Comparison of ENCODE assay signal across 33 mouse cellular contexts in genomic region chr2:144337701-144338100, GRCm38 (mm10). TPM values are rescaled to one million over a fixed set of nuclear protein-coding genes. Genes with fewer than 3 reads are reported as not detected.
A peak's percentile ranks its signal among the peaks of the same experiment; 100 is the strongest.
DNase-seq lines count a peak whose midpoint lies in the region; ATAC-seq and TF ChIP-seq lines count a peak whose summit lies in the region.
"Had no signal": no experiment of that assay in that cellular context is flagged by ENCODE, and none has a peak within 500 bp of the region (broad histone marks: within the 10 kb centered on the region; RNA-seq: fewer than 3 reads in every experiment).

No protein-coding gene starts in this region.

- H3K27me3 ChIP-seq in intestine, postnatal 0 days (replicated peaks; ENCODE audit: control insufficient read depth, insufficient read depth, low read length) = peaks cover 4% of the 10 kb centered on the region; the same call in 1 of the 2 replicates
- H3K27me3 ChIP-seq in intestine, embryonic 15.5 days (replicated peaks) = peaks cover 8% of the 10 kb centered on the region
- H3K27me3 ChIP-seq in CH12.LX (replicated peaks) = no peaks in the 10 kb centered on the region
- peaks cover 31% of the 10 kb centered on the region for H3K27me3 ChIP-seq in forebrain, embryonic 15.5 days

- no peak overlapping the region for H3K9ac ChIP-seq in intestine, postnatal 0 days (ENCODE audit: low read depth, low read length)
- no peak overlapping the region for H3K9ac ChIP-seq in intestine, embryonic 15.5 days
- H3K9ac ChIP-seq in CH12.LX (ENCODE audit: insufficient read depth, low read depth) = peak overlapping the region; percentile 91
- H3K9ac ChIP-seq in forebrain, embryonic 15.5 days (replicated peaks) = no peak overlapping the region
- H3K9ac ChIP-seq: heart, embryonic 15.5 days; hindbrain, embryonic 14.5 days; kidney, embryonic 15.5 days; limb, embryonic 13.5 days; liver, embryonic 13.5 days; lung, embryonic 15.5 days; midbrain, embryonic 15.5 days; neural tube, embryonic 15.5 days had no signal

- no peak overlapping the region for H3K4me3 ChIP-seq in intestine, postnatal 0 days (ENCODE audit: low read depth, low read length)
- H3K4me3 ChIP-seq in intestine, embryonic 15.5 days (replicated peaks) = no peak overlapping the region
- H3K4me3 ChIP-seq in CH12.LX (replicated peaks in 1 of 3; ENCODE audit: low read depth in 2 of 3, low read length in 2 of 3, poor library complexity in 1 of 3) = peak overlapping the region; percentile 58 to 70 (median 60)
- no peak overlapping the region for H3K4me3 ChIP-seq in forebrain, embryonic 15.5 days
- H3K4me3 ChIP-seq: heart, embryonic 10.5 days; heart, embryonic 15.5 days; kidney, embryonic 15.5 days; left cerebral cortex, adult 2 months; limb, embryonic 13.5 days; liver, embryonic 13.5 days; lung, embryonic 15.5 days; midbrain, embryonic 10.5 days; midbrain, embryonic 15.5 days; neural tube, embryonic 15.5 days had no signal

- in situ Hi-C loops in CH12.LX (cut with MboI; ENCODE audit: low pct_ligation_motif_present, low pct_unique_long_range_greater_than_20kb, low sequenced_read_pairs) = no loop called here

- H3K36me3 ChIP-seq in intestine, postnatal 0 days (ENCODE audit: control insufficient read depth, insufficient read depth) = no peaks in the 10 kb centered on the region
- H3K36me3 ChIP-seq in intestine, embryonic 15.5 days = no peaks in the 10 kb centered on the region
- peaks cover 3 to 22% of the 10 kb centered on the region in 2 experiments for H3K36me3 ChIP-seq in CH12.LX (replicated peaks in 1 of 2; ENCODE audit: control insufficient read depth in 1 of 2, insufficient read depth in 1 of 2, low read length in 1 of 2)
- H3K36me3 ChIP-seq in forebrain, embryonic 15.5 days = no peaks in the 10 kb centered on the region
- H3K36me3 ChIP-seq: heart, embryonic 10.5 days; heart, embryonic 15.5 days; kidney, embryonic 15.5 days; limb, embryonic 13.5 days; liver, embryonic 13.5 days; lung, embryonic 15.5 days; midbrain, embryonic 10.5 days; midbrain, embryonic 15.5 days; neural tube, embryonic 15.5 days had no signal

- no peaks in the 10 kb centered on the region for H3K9me3 ChIP-seq in intestine, postnatal 0 days (ENCODE audit: control insufficient read depth)
- H3K9me3 ChIP-seq in intestine, embryonic 15.5 days = no peaks in the 10 kb centered on the region
- no peaks in the 10 kb centered on the region for H3K9me3 ChIP-seq in CH12.LX (replicated peaks; ENCODE audit: low read length)
- no peaks in the 10 kb centered on the region for H3K9me3 ChIP-seq in forebrain, embryonic 15.5 days
- H3K9me3 ChIP-seq: heart, embryonic 10.5 days; heart, embryonic 15.5 days; kidney, embryonic 15.5 days; limb, embryonic 13.5 days; liver, embryonic 13.5 days; lung, embryonic 15.5 days; midbrain, embryonic 10.5 days; midbrain, embryonic 15.5 days; neural tube, embryonic 15.5 days had no signal

- no peak for TF ChIP-seq EP300 in CH12.LX (IDR thresholded peaks at IDR 0.05; ENCODE audit: low read length)

- 0 out of 2 replicates have a peak overlapping the region, but pooled peaks have one; percentile 13 for H3K4me2 ChIP-seq in intestine, postnatal 0 days (replicated peaks; ENCODE audit: low read depth)
- H3K4me2 ChIP-seq in intestine, embryonic 15.5 days (replicated peaks) = no peak overlapping the region
- peak overlapping the region; percentile 65 for H3K4me2 ChIP-seq in CH12.LX (ENCODE audit: insufficient read depth, low read depth, poor library complexity, severe bottlenecking)
- no peak overlapping the region for H3K4me2 ChIP-seq in forebrain, embryonic 15.5 days (replicated peaks)
- H3K4me2 ChIP-seq: heart, embryonic 15.5 days; hindbrain, embryonic 14.5 days; kidney, embryonic 15.5 days; limb, embryonic 13.5 days; liver, embryonic 13.5 days; lung, embryonic 15.5 days; midbrain, embryonic 15.5 days; neural tube, embryonic 15.5 days had no signal

- peak overlapping the region; percentile 10; the same call in 1 of the 2 replicates for H3K27ac ChIP-seq in intestine, postnatal 0 days (ENCODE audit: low read depth, low read length)
- no peak overlapping the region for H3K27ac ChIP-seq in intestine, embryonic 15.5 days
- 0 out of 2 replicates have a peak overlapping the region, but pooled peaks have one; percentile 24 for H3K27ac ChIP-seq in CH12.LX (ENCODE audit: insufficient read depth, low read depth)
- H3K27ac ChIP-seq in forebrain, embryonic 15.5 days (replicated peaks) = no peak overlapping the region
- H3K27ac ChIP-seq: heart, embryonic 10.5 days; heart, embryonic 15.5 days; hindbrain, embryonic 14.5 days; kidney, embryonic 15.5 days; left cerebral cortex, adult 2 months; limb, embryonic 13.5 days; liver, embryonic 13.5 days; lung, embryonic 15.5 days; midbrain, embryonic 10.5 days; midbrain, embryonic 15.5 days; neural tube, embryonic 15.5 days had no signal

- dilution Hi-C loops in CH12.LX (cut with MboI; ENCODE audit: extremely low pct_ligation_motif_present, extremely low pct_unique_long_range_greater_than_20kb, low sequenced_read_pairs) = no loop called here

- H3K4me1 ChIP-seq in intestine, postnatal 0 days (replicated peaks; ENCODE audit: control insufficient read depth, insufficient read depth, low read length) = peaks cover 6% of the 10 kb centered on the region; the same call in 1 of the 2 replicates
- H3K4me1 ChIP-seq in intestine, embryonic 15.5 days (replicated peaks) = peaks cover 6% of the 10 kb centered on the region
- H3K4me1 ChIP-seq in CH12.LX (ENCODE audit: control insufficient read depth in 1 of 2, insufficient read depth in 2 of 2) = peaks cover 4 to 21% of the 10 kb centered on the region in 2 experiments
- peaks cover 8% of the 10 kb centered on the region for H3K4me1 ChIP-seq in forebrain, embryonic 15.5 days
- H3K4me1 ChIP-seq: liver, embryonic 13.5 days had no signal

- DNase-seq in CH12.LX (ENCODE audit: extremely low read depth) = peak; percentile 39
- DNase-seq: adrenal gland, adult 2 months; adrenal gland, postnatal 36 days; cerebellum, adult 2 months; cerebellum, postnatal 14 days; kidney, adult 18-20 months; kidney, postnatal 25 days; liver, embryonic 13.5 days; lung, postnatal 36 days; thymus, adult 2 months; thymus, postnatal 36 days had no signal

- no peak for TF ChIP-seq RAD21 in CH12.LX (IDR thresholded peaks at IDR 0.05; ENCODE audit: low read depth, low read length)

- no peaks in the 10 kb centered on the region for H3K79me2 ChIP-seq in CH12.LX (replicated peaks; ENCODE audit: control insufficient read depth, extremely low read depth, insufficient read depth, poor library complexity, severe bottlenecking)

- TF ChIP-seq POLR2A in CH12.LX (IDR thresholded peaks at IDR 0.05; ENCODE audit: low read depth, low read length) = no peak

- ATAC-seq in intestine, postnatal 0 days = no peak; the same call in 1 of the 2 replicates
- ATAC-seq in intestine, embryonic 15.5 days = no peak
- ATAC-seq in hematopoietic stem cell, adult 5-6 weeks (replicated peaks in 1 of 2; ENCODE audit: insufficient read depth in 1 of 2, low FRiP score in 2 of 2, low TSS enrichment in 1 of 2, low read depth in 1 of 2, poor library complexity in 2 of 2, severe bottlenecking in 2 of 2) = peak; percentile 56 to 58; a peak in 3 of 4 replicates
- ATAC-seq in neutrophil, adult 5-6 weeks (ENCODE audit: extremely low read depth, insufficient number of reproducible peaks, low FRiP score, poor library complexity, severe bottlenecking) = peak; percentile 56; the same call in 1 of the 2 replicates
- no peak for ATAC-seq in erythroblast, adult 5-6 weeks (replicated peaks; ENCODE audit: low FRiP score, poor library complexity, severe bottlenecking)
- no peak for ATAC-seq in forebrain, embryonic 15.5 days (replicated peaks)
- ATAC-seq: forebrain, embryonic 16.5 days; midbrain, embryonic 15.5 days had no signal

- 55% methylated on average over 8 of the region's 8 CpGs for WGBS in intestine, postnatal 0 days
- WGBS in intestine, embryonic 15.5 days = 61% methylated on average over 8 of the region's 8 CpGs
- WGBS in forebrain, embryonic 15.5 days = 85% methylated on average over 4 of the region's 8 CpGs

- no peak for TF ChIP-seq CTCF in intestine, postnatal 0 days (IDR thresholded peaks at IDR 0.05; ENCODE audit: low read depth)
- TF ChIP-seq CTCF in CH12.LX (conservative IDR thresholded peaks at IDR 0.05 in 1 of 2, IDR thresholded peaks at IDR 0.05 in 1 of 2; ENCODE audit: low read depth in 2 of 2, low read length in 2 of 2) = no peak

RNA-seq across cellular contexts. Expression of gene Ovol2, which starts 5.8 kb away (rescaled TPM):
- polyA plus RNA-seq in intestine, postnatal 0 days (2015; fragmentation: Nextera tagmentation; extraction: Ambion mirVana) = 7.5 and 7.9 TPM in 2 replicates
- 1.1 and 1.9 TPM in 2 replicates for polyA plus RNA-seq in intestine, embryonic 15.5 days (2015; fragmentation: Nextera tagmentation; extraction: Ambion mirVana)
- total RNA-seq in CH12.LX (2012; rRNA removed) (not detected in 2 replicates), CH12.LX (2014; rRNA removed) (not detected in 2 replicates)
- polyA plus RNA-seq in CH12.LX (2012; ENCODE audit: insufficient read length, low read depth) = not detected in 2 replicates
- not detected in 2 replicates for total RNA-seq in hematopoietic stem cell, adult 5-6 weeks (2017)
- not detected in 2 replicates for total RNA-seq in neutrophil, adult 5-6 weeks (2017)
- total RNA-seq in erythroblast, adult 5-6 weeks (2015; ENCODE audit: low replicate concordance) = not detected in 2 replicates
- total RNA-seq in erythroblast, adult 5-6 weeks (2017; ENCODE audit: low replicate concordance) = not detected in 2 replicates
- not detected in 2 replicates for polyA plus RNA-seq in forebrain, embryonic 15.5 days (2015; fragmentation: Nextera tagmentation; extraction: Ambion mirVana)
- total RNA-seq: adrenal gland, adult 2 months; adrenal gland, postnatal 36 days; gastrocnemius, adult 8-10 months; heart, postnatal 36 days had no signal
- polyA plus RNA-seq: adrenal gland, adult 2 months; cerebellum, adult 2 months; forebrain, embryonic 16.5 days; hindbrain, embryonic 14.5 days; liver, embryonic 13.5 days; midbrain, embryonic 10.5 days; midbrain, embryonic 15.5 days; neural tube, embryonic 15.5 days had no signal

RNA-seq across cellular contexts. Expression of gene Kat14, which starts 31.1 kb away (rescaled TPM):
- 34.9 and 40.9 TPM in 2 replicates for polyA plus RNA-seq in intestine, postnatal 0 days (2015; fragmentation: Nextera tagmentation; extraction: Ambion mirVana)
- 41.1 and 46.9 TPM in 2 replicates for polyA plus RNA-seq in intestine, embryonic 15.5 days (2015; fragmentation: Nextera tagmentation; extraction: Ambion mirVana)
- total RNA-seq in CH12.LX (2012; rRNA removed) (25.7 and 30.9 TPM in 2 replicates), CH12.LX (2014; rRNA removed) (24.3 and 25.9 TPM in 2 replicates)
- polyA plus RNA-seq in CH12.LX (2012; ENCODE audit: insufficient read length, low read depth) = 54.4 and 56.2 TPM in 2 replicates
- 32.8 and 40.3 TPM in 2 replicates for total RNA-seq in hematopoietic stem cell, adult 5-6 weeks (2017)
- total RNA-seq in neutrophil, adult 5-6 weeks (2017) = 22.2 and 26.9 TPM in 2 replicates
- 7.1 and 8.6 TPM in 2 replicates for total RNA-seq in erythroblast, adult 5-6 weeks (2015; ENCODE audit: low replicate concordance)
- total RNA-seq in erythroblast, adult 5-6 weeks (2017; ENCODE audit: low replicate concordance) = 9.5 and 13.5 TPM in 2 replicates
- 28.3 and 28.6 TPM in 2 replicates for polyA plus RNA-seq in forebrain, embryonic 15.5 days (2015; fragmentation: Nextera tagmentation; extraction: Ambion mirVana)

RNA-seq across cellular contexts. Expression of gene Pet117, which starts 31.1 kb away (rescaled TPM):
- polyA plus RNA-seq in intestine, postnatal 0 days (2015; fragmentation: Nextera tagmentation; extraction: Ambion mirVana) = 8.0 and 12.4 TPM in 2 replicates
- polyA plus RNA-seq in intestine, embryonic 15.5 days (2015; fragmentation: Nextera tagmentation; extraction: Ambion mirVana) = 2.8 and 3.5 TPM in 2 replicates
- not detected in 2 replicates for total RNA-seq in CH12.LX (2012; rRNA removed)
- total RNA-seq in CH12.LX (2014; rRNA removed) = not detected in 2 replicates
- polyA plus RNA-seq in CH12.LX (2012; ENCODE audit: insufficient read length, low read depth) = 12.3 and 14.5 TPM in 2 replicates
- total RNA-seq in hematopoietic stem cell, adult 5-6 weeks (2017) = not detected in 2 replicates
- not detected in 2 replicates for total RNA-seq in neutrophil, adult 5-6 weeks (2017)
- not detected in 2 replicates for total RNA-seq in erythroblast, adult 5-6 weeks (2015; ENCODE audit: low replicate concordance)
- 5.4 TPM in 1 of 2 replicates, not detected in the other for total RNA-seq in erythroblast, adult 5-6 weeks (2017; ENCODE audit: low replicate concordance)
- polyA plus RNA-seq in forebrain, embryonic 15.5 days (2015; fragmentation: Nextera tagmentation; extraction: Ambion mirVana) = 1.6 TPM in 1 of 2 replicates, not detected in the other
- polyA plus RNA-seq: adrenal gland, adult 2 months; cerebellum, adult 2 months; embryonic facial prominence, embryonic 11.5 days; gonadal fat pad, adult 2 months; heart, embryonic 10.5 days; limb, embryonic 13.5 days; midbrain, embryonic 10.5 days; spleen, adult 2 months; thymus, adult 2 months had no signal

Comparison
In these comparisons a context has a peak if more than half of its experiments do, and no peak if none do; other contexts are left out.
1. H3K27ac ChIP-seq: peak in intestine, postnatal 0 days (single experiment) and CH12.LX (single experiment); none in intestine, embryonic 15.5 days (single experiment) and forebrain, embryonic 15.5 days (single experiment).
2. H3K4me2 ChIP-seq: peak in intestine, postnatal 0 days (single experiment) and CH12.LX (single experiment); none in intestine, embryonic 15.5 days (single experiment) and forebrain, embryonic 15.5 days (single experiment).
3. ATAC-seq: peak in hematopoietic stem cell, adult 5-6 weeks (2 of 2) and neutrophil, adult 5-6 weeks (single experiment); none in intestine, postnatal 0 days (single experiment), intestine, embryonic 15.5 days (single experiment), erythroblast, adult 5-6 weeks (single experiment) and forebrain, embryonic 15.5 days (single experiment).
4. H3K4me3 ChIP-seq: peak in CH12.LX (3 of 3); none in intestine, postnatal 0 days (single experiment), intestine, embryonic 15.5 days (single experiment) and forebrain, embryonic 15.5 days (single experiment).